Mouse (Mus musculus) megakaryocyte, embryonic 14.5 days (primary cell): Measurements from ENCODE around the gene Kndc1. TPM values are rescaled to one million over a fixed set of nuclear protein-coding genes. Genes with fewer than 3 reads are reported as not detected.

ENCODE experiments used
- H3K27me3 ChIP-seq: replicated peaks from 2 replicates; pipeline ENCODE3; 2012; ENCODE audit warnings: inconsistent platforms
- H3K36me3 ChIP-seq: replicated peaks from 2 replicates; pipeline ENCODE3; 2012; ENCODE audit warnings: low read length, inconsistent platforms, mixed read lengths
- H3K4me1 ChIP-seq: 2 replicates; pipeline ENCODE4 v1.6.1; 2012; ENCODE audit warnings: inconsistent platforms
- H3K4me3 ChIP-seq: replicated peaks from 2 replicates; pipeline ENCODE3; 2012; ENCODE audit warnings: moderate library complexity, mild to moderate bottlenecking, inconsistent platforms
- H3K9me3 ChIP-seq: 2 replicates; pipeline ENCODE4 v1.6.1; 2012; ENCODE audit warnings: inconsistent platforms
- FLI1 ChIP-seq: IDR thresholded peaks from 2 replicates; pipeline ENCODE4 v1.6.1; 2012; ENCODE audit warnings: low read length, inconsistent platforms, mixed read lengths
- GATA1 ChIP-seq: IDR thresholded peaks from 3 replicates; pipeline ENCODE4 v1.6.1; 2012; ENCODE audit warnings: mixed read lengths, low read length, inconsistent platforms, borderline replicate concordance
- polyA plus RNA-seq: library from polyadenylated mRNA; stranded (reverse); fragments of >175 nt; gene quantifications from 2 replicates; pipeline ENCODE4 v1.2.3, GENCODE M21; 2012; ENCODE audit warnings: low replicate concordance; ENCODE audit not compliant: insufficient read depth

The Kndc1 gene
- polyA plus RNA-seq, 1 experiment, result not detected

- Histone ChIP-seq H3K9me3 (no peaks in the 10 kb centered on the region; the same call in 1 of the 2 replicates), H3K36me3 (no peaks in the 10 kb centered on the region), H3K4me1 (peaks cover 10% of the 10 kb centered on the region), H3K4me3 (no peak overlapping the region), H3K27me3 (peaks cover 88% of the 10 kb centered on the region)
- TF ChIP-seq GATA1, result no peak
- TF ChIP-seq FLI1, result no peak
Measured at GRCm38 (mm10) chr7:139900896-139901295, 6.4 kb downstream of the Kndc1 start.

- no peak overlapping the region for H3K4me3 ChIP-seq
- no peak for TF ChIP-seq GATA1
- TF ChIP-seq FLI1, result no peak
- H3K36me3 ChIP-seq, result no peaks in the 10 kb centered on the region
- peaks cover 87% of the 10 kb centered on the region for H3K27me3 ChIP-seq
- peaks cover 18% of the 10 kb centered on the region for H3K4me1 ChIP-seq
- no peaks in the 10 kb centered on the region; the same call in 1 of the 2 replicates for H3K9me3 ChIP-seq
Measured at GRCm38 (mm10) chr7:139901981-139902380, 7.5 kb downstream of the Kndc1 start.

- Histone ChIP-seq H3K9me3 (no peaks in the 10 kb centered on the region), H3K4me3 (peak overlapping the region; percentile 29), H3K4me1 (peaks cover 18% of the 10 kb centered on the region), H3K27me3 (peaks cover 82% of the 10 kb centered on the region), H3K36me3 (no peaks in the 10 kb centered on the region)
- TF ChIP-seq GATA1 (no peak), FLI1 (no peak)
Measured at GRCm38 (mm10) chr7:139905261-139905660, 10.8 kb downstream of the Kndc1 start.

GRCm38 (mm10) chr7:139905661-139906060 lies 11.2 kb downstream of the Kndc1 start:
- Histone ChIP-seq H3K9me3 (no peaks in the 10 kb centered on the region), H3K36me3 (no peaks in the 10 kb centered on the region), H3K4me3 (peak overlapping the region; percentile 80), H3K27me3 (peaks cover 82% of the 10 kb centered on the region), H3K4me1 (peaks cover 18% of the 10 kb centered on the region)
- TF ChIP-seq FLI1, result no peak
- TF ChIP-seq GATA1, result no peak

- Histone ChIP-seq H3K27me3 (peaks cover 83% of the 10 kb centered on the region), H3K4me1 (peaks cover 18% of the 10 kb centered on the region), H3K36me3 (no peaks in the 10 kb centered on the region), H3K9me3 (no peaks in the 10 kb centered on the region), H3K4me3 (no peak overlapping the region)
- TF ChIP-seq FLI1 (no peak), GATA1 (no peak)
Measured at GRCm38 (mm10) chr7:139908176-139908575, 13.7 kb downstream of the Kndc1 start.

GRCm38 (mm10) chr7:139909469-139909868 lies 15.0 kb downstream of the Kndc1 start:
- Histone ChIP-seq H3K4me1 (peaks cover 24% of the 10 kb centered on the region), H3K36me3 (no peaks in the 10 kb centered on the region), H3K27me3 (peaks cover 86% of the 10 kb centered on the region), H3K9me3 (no peaks in the 10 kb centered on the region), H3K4me3 (no peak overlapping the region)
- TF ChIP-seq FLI1 (no peak), GATA1 (no peak)

GRCm38 (mm10) chr7:139910204-139910835 lies 15.8 kb downstream of the Kndc1 start:
- H3K4me3 ChIP-seq, result no peak overlapping the region
- H3K36me3 ChIP-seq, result no peaks in the 10 kb centered on the region
- H3K9me3 ChIP-seq, result no peaks in the 10 kb centered on the region
- peaks cover 88% of the 10 kb centered on the region for H3K27me3 ChIP-seq
- TF ChIP-seq FLI1, result no peak
- TF ChIP-seq GATA1, result no peak
- peaks cover 24% of the 10 kb centered on the region for H3K4me1 ChIP-seq

DNA sequence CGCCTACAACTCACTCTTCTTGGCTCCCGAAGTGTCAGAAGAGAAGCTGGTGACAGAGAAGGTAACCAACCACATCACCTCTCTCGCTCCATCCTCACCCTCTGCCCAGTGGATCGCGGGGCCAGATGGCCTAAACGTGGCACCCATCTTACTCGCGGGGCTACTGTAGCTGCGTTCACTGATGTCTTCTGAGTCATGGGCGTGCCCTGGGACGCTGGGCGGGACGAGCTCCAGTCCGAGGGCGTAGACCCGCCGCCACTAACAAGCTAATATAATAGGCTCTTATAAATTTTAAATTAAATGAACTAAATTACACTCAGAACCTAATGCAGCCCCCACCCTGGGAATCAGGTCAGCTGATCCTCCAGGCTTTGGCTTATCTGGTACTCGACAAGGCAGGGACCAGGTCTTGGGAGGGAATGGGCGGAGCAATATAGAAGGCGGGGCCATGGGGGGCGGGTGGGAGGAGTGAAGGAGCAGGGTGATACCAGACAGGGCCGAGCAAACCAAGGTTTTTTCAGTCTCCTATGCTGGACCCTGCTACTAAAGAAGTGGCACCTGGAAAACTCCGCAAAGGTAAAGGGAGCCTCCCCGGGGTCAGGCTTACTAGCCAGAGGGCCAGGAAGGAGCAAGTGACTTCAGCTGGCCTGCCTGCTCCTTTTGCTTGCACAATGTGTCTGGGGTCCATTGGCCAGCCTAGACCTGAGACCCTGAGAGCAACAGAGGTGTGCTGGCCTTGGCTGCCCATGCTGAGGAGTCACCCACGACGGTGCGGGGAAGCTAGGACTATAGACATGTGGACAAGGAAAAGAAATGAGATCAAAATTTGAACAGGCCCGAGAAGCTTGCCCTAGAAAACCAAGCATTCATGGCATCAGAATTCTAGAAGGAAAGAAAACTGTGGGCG lies 19.9 kb downstream of the Kndc1 start:
- H3K36me3 ChIP-seq, result no peaks in the 10 kb centered on the region
- H3K4me1 ChIP-seq, result peaks cover 14% of the 10 kb centered on the region
- H3K9me3 ChIP-seq, result no peaks in the 10 kb centered on the region
- peaks cover 89% of the 10 kb centered on the region for H3K27me3 ChIP-seq
- peak overlapping the region; percentile 69 for H3K4me3 ChIP-seq
- TF ChIP-seq GATA1, result no peak
- TF ChIP-seq FLI1, result no peak

DNA sequence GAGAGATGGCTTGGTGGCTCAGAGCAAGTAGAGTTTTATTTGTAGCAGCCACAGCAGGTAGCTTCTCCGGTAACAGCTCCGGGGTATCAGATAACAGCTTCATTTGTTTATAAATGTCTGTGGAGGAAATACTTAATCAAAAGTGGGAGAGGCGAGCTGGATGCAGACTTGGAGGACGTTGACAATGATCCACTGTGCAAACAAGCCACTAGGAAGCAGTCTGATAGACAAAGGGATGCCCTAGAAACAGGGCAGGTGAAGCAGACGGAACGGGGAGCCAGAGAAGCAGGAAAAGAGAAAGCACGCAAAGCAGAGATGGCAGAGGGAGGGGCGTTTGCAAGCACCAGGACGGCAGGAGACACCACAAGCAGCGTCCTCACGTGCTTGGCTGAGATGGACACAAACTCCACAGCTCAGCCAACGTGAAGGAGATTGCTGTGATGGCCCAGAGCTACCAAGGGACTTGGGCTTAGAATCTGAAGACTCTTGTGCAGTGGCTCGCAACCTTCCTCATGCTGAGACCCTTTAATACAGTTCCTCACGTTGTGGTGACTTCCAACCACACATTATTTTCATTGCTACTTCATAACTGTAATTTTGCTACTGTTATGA lies 21.3 kb downstream of the Kndc1 start:
- no peaks in the 10 kb centered on the region for H3K9me3 ChIP-seq
- peaks cover 89% of the 10 kb centered on the region for H3K27me3 ChIP-seq
- peaks cover 14% of the 10 kb centered on the region for H3K4me1 ChIP-seq
- no peak for TF ChIP-seq GATA1
- no peaks in the 10 kb centered on the region for H3K36me3 ChIP-seq
- peak overlapping the region; percentile 42 for H3K4me3 ChIP-seq
